Mouse (Mus musculus) left cerebral cortex, postnatal 25 days (tissue): ENCODE measurements at regions not wholly inside any gene's neighbourhood (a gene's known extent, or its start where the extent isn't known, plus 50 kb on each side); places are given as distances from the start of the nearest gene placed in this dataset.
A peak's percentile ranks its signal among the peaks of the same experiment; 100 is the strongest.
"Not testable (repeated sequence)": the region's sequence is repeated elsewhere in the genome, so short reads cannot be mapped to it uniquely, and the experiment has no call there.

Experiments used
- DNase-seq, 2 experiments: peaks; one replicate each; pipeline ENCODE4 v3.0.0; 2022; ENCODE audit warnings: low spot score in 2 of 2, mixed read lengths in 1 of 2
- intact Hi-C: fragments of 180-260 bp; cut with DNase I; formaldehyde crosslinking; loops from one replicate; pipeline ENCODE4 v1.15.1; 2025

DNA sequence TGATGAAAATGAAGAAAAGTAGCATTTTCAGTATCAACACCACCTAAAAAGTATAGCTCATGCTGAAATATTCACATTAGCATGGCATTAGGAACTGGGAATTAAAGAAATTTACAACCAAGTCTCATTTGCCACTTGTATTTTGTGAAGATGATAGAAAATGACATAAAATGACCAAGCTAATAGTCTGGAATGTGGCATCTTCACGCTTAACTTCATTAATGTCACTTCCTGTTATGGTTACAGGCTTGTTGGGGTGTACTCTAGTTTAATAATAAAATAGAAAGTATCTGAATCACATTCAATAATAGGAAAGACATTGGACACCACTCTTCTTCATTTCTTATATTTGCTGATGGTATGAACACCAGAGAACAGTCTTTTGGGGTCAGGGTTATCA lies 167.1 kb downstream of the Pcdh17 start:
- intact Hi-C loops: no loop called here
- DNase-seq: no peak

DNA sequence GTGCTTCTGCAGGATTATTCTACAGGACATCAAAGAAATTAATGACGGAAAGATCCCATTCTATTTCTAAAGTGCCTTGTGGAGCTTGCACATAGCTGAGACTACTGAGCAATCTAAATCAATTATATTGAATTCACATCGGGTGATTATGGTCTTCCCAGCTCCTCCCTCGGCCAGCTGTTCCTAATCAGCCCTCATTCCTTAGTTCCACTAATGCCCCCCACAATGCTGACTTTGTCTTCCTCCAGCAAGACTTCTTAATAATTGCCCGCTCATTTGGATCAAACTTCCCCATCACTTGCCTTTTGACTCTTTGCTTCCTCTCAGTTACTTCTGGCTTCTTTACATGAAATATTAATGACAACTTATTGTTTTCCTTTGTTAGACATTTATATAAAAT lies 169.2 kb downstream of the Pcdh17 start:
- DNase-seq: no peak
- intact Hi-C loops: no loop called here

DNA sequence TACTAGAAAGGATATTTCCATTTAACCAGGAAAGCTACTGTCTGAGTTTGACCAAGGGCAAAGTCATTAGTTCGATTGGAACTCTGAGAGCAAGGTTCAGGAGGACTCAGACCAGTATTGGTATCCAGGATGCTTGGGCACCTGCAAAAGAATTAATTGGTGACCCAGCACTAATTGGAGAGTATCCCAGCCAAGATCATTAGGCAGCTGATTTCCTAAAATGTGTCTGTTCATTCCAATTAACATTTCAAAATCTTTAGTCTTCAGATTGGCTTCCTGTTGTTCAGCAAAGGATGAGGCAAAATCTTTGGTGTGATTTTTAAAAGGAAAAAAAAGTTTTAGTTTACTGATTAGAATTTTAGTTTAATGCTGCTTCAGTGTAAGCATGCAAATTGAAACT lies 201.7 kb downstream of the Pcdh17 start:
- DNase-seq: peak in 1 of 2 experiments; percentile 1
- intact Hi-C loops: no loop called here

DNA sequence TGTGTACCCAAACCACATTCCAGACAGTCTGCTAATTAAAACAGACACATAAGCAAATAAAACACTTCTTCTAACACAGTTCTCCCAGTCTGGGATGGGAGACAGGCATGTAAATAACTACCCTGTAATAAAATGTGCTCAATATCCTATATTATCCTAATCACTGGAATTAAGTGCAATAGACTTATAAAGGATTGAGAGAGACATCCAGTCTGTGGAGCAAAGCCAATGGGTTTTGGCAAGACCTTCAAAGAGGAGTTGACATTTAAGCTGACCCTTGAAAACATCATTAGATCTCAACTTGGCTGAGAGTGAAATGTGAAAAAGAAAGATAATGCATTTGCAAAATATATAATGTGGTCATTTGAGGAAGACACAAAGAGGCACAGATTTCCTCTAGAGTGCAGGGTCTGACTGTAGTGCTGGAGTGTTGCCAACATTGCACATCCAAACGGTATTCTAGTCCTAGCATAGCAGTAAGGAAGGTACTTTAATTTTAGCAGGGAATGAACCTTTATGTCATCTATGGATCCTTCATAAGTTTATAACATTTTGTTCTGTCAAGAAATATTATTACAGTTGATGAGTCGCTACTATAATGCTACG lies 202.7 kb downstream of the Pcdh17 start:
- intact Hi-C loops: no loop called here
- DNase-seq: no peak

DNA sequence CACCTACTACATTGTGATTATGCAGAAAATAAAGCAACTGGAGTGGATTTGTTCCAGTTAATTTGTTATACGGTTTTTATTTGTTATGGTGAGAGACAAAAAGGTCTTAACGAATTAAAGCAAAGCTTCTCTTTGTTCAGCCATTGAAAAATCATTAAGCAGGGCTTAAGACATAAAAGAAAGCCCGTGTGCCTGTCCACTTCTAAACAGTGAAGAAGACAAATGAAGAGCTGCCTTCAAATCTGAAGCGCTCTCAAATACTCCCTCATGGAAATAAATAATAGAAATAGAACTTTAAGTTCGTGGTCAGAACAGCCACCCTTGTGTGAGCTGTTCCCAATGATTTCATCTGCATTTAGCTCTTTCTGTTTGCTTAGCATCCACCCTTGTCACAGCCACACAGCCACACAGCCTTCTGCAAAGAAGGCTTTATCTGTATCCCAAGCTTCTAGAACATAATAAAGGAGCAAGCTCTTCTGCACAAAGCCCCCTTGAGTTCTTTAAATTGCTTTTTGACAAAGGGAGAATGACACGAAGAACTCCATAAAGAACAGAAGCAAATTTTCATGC lies 215.9 kb downstream of the Pcdh17 start:
- no peak for DNase-seq
- intact Hi-C loops: no loop called here

DNA sequence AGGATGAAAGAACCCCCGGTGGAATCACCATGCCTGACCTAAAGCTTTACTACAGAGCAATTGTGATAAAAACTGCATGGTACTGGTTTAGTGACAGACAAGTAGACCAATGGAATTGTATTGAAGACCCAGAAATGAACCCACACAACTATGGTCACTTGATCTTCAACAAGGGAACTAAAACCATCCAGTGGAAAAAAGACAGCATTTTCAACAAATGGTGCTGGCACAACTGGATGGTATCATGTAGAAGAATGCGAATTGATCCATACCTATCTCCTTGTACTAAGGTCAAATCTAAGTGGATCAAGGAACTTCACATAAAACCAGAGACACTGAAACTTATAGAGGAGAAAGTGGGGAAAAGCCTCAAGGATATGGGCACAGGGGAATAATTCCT lies 224.3 kb downstream of the Pcdh17 start:
- intact Hi-C loops, DNase-seq: not testable (repeated sequence)

DNA sequence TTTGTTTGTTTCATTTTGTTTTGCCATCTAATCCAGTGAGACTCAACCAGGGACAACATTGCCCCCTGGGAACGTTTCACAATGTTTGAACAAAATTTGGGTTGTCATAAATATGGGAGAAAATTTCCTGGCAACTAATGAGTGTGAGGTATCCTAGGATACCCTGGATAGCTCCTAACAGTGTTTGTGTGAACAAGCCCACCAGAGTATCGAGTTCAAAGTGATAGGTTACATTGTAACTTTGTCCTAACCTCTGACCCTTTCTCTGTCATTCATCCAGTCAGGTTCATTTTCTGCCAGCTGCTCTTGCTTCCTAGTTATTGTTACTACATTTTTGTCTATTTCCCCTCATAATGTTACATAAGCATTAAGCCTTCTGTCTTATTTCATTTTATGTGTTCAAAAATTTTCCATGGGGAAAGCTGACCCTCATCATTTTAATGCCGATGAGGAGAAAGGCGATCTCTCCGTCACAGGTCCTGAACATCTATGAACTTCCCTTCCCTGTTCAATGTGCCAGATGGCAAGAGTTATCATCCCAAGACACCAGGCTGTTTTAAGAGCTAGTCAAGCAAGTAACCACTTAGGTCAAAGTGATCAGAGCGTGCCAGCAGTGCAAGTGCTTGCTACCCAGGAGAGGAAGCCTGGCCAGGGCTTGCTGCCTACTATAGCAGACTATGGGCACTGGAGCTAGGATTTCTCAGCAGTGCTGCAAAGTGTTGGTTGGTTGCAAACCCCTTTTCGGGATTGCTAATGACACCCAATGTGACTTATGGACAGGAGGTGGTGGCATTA lies 228.5 kb downstream of the Pcdh17 start:
- DNase-seq: no peak
- intact Hi-C loops: no loop called here

DNA sequence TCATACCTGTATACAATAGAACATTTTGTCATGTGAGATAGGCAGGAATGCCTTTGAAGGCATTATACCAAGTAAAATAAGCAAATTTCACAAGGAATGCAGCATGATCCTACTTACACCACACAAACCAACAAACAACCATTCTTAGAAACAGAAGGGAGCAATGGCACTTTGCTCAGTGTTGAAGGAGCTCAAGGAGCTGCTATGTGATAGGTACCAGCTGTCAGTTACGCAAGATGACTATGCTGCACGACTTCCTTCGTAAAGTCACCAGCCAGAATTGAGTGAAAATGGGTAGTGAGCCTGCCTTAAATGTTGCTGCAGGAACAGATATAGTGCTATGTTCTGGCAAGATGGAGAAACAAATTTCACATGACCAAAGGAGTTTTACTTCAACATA lies 243.5 kb downstream of the Pcdh17 start:
- intact Hi-C loops: no loop called here

DNA sequence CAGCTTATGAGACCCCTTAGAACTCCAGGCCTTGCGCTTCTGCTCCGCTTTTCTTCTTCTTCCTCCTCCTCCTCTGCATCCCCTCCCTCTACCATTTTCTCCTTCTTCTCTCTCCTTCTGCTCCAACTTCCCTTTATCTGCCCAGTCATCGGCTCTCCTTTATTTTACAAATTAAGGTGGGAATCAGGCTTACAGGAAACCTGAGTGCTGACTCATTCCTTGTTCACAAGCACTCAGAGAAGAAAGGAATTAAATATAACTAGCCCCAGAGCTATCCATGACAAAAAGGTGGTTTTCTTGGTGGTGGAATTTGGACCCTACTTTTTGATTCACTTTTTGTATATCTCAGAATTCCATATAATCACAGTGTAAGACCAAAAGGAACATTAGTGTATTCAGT lies 247.4 kb downstream of the Pcdh17 start:
- no peak for DNase-seq
- intact Hi-C loops: no loop called here

More for the DNA sequence above, 243.5 kb downstream of the Pcdh17 start:
- DNase-seq: no peak
